Mouse (Mus musculus): ENCODE measurements around the gene Ap2b1.
"Not testable (repeated sequence)": the region's sequence is repeated elsewhere in the genome, so short reads cannot be mapped to it uniquely, and the experiment has no call there.

The Ap2b1 gene

GRCm38 (mm10) chr11:83298225-83299195, at the start of gene Ap2b1:
TSS of gene Ap2b1 (plus strand) at chr11:83299024.
- peak; percentile 91 for DNase-seq (ENCODE audit: extremely low spot score)

- not testable (repeated sequence) for DNase-seq (ENCODE audit: extremely low spot score)
Measured at GRCm38 (mm10) chr11:83257211-83257610, 41.6 kb upstream of the Ap2b1 start.

- no peak for DNase-seq (ENCODE audit: extremely low spot score)
Measured at GRCm38 (mm10) chr11:83262673-83263072, 36.2 kb upstream of the Ap2b1 start.

DNA sequence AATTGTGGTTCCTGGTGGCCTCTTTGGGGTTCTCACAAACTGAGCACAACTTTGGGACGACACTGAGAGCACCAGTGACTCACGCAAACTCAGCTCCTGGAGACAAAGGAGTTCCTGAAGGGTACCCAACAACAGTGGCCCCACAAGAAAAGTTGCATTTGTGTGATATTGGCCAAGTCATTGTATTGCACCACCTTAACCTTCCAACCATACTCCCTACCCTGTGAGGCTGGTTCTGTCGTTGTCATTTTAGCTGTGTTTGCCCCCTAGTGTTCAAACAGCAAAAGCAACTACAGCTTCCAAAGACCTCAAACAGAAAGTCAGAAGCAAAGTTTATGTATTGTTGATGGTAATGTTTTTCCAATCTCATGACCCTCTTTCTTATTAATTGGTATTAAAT, 35.7 kb upstream of the Ap2b1 start:
- no peak for DNase-seq (ENCODE audit: extremely low spot score)

- DNase-seq (ENCODE audit: extremely low spot score), result no peak
Measured at GRCm38 (mm10) chr11:83270842-83271150, 28.0 kb upstream of the Ap2b1 start.

DNA sequence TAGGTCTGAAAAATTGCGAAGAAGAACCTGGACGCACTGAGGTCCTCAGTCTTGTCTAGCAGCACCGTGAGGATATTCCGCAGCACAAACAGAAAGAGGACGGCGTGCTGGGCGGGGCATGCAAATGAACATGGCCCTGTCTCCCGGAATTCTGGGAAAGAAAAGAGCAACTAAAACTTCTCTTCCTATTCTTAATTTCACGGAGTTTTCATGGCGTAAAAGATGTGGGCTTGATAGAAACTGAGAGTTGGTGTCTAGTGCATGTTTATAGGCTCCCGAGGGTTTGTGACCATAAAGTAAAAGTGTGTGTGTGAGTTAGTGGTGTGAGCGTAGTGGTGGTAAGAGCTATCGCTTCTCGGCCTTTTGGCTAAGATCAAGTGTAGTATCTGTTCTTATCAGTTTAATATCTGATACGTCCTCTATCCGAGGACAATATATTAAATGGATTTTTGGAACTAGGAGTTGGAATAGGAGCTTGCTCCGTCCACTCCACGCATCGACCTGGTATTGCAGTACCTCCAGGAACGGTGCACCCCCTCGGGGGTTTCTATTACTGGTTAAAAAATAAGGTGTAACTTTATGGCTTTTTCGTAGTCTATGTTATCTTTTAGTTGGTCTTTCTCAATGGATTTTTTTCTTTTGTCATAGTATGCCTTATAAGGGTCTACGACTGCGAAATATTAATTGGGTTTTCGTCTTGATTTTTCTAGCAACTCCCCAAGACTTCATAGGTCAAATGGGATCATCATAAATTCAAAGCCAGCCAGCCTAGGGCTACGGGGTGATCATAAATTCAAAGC, 27.5 kb upstream of the Ap2b1 start:
- peak; percentile 89 for DNase-seq (ENCODE audit: extremely low spot score)

GRCm38 (mm10) chr11:83271951-83272843, 26.6 kb upstream of the Ap2b1 start:
- no peak for DNase-seq (ENCODE audit: extremely low spot score)

GRCm38 (mm10) chr11:83276251-83276650, 22.6 kb upstream of the Ap2b1 start:
- DNase-seq (ENCODE audit: extremely low spot score), result no peak

DNA sequence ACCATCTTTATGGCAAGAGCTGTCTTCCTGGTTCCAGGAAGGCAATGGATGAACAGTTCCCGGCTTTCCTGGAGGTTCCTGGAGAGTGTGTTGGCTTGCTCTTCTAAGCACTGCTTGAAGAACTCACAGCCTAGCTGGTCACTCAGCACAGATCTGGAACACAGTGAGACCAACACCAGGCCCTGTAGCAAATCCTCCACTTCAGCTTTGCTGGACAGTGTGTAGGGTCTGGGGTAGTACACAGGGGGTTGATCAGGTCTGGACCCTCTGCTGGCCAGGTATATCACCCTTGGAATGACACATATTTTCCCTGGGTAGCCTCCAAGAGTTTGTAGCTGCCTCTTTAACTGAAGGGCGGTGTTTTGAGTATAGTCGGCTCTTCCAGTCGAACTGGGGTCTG, 19.8 kb upstream of the Ap2b1 start:
- no peak for DNase-seq (ENCODE audit: extremely low spot score)

DNA sequence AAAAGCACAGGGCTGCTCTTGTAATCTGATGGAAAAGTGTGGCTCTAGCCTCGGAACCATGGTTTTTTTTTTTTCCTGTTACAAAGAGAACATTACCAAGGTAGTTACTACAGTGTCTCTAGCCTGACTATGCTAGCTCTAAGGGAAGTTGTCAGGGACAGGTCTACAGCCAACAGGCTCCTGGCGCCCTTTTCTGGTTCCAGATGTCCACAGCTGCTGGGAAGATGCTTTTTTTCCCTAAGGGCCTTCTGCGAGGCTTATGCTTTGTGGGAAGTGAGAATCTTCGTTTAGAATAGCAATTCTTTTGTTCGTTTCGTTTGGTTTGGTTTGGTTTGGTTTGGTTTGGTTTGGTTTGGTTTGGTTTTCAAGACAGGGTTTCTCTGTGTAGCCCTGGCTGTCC, 19.1 kb upstream of the Ap2b1 start:
- DNase-seq (ENCODE audit: extremely low spot score), result no peak

DNA sequence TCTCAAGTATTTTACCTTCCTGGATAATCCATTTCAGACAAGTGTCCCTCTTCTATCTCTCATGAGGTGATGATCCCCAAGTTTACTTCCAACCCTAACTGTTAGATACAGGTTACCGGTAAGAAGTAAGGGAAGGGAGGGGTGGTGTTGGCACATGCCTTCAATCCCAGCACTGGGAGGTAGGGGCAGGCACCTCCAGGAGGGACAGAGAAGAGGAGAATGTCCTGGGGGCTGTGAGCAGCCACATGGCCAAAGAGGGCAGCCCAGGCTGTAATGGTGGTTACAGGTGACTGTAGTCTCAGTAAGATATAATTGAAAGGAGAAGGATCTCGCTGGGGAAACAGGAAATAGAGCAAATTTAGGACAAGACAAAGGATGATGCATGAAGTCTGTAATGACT, 16.7 kb upstream of the Ap2b1 start:
- DNase-seq (ENCODE audit: extremely low spot score), result no peak

GRCm38 (mm10) chr11:83285627-83286026, 13.2 kb upstream of the Ap2b1 start:
- DNase-seq (ENCODE audit: extremely low spot score), result no peak

GRCm38 (mm10) chr11:83286566-83286965, 12.3 kb upstream of the Ap2b1 start, which contains the start of gene Slfn14:
TSS of gene Slfn14 (minus strand) at chr11:83286726.
- no peak for DNase-seq (ENCODE audit: extremely low spot score)

GRCm38 (mm10) chr11:83289036-83289435, 9.8 kb upstream of the Ap2b1 start:
- DNase-seq (ENCODE audit: extremely low spot score), result no peak

- DNase-seq (ENCODE audit: extremely low spot score), result no peak
Measured at GRCm38 (mm10) chr11:83289633-83290032, 9.2 kb upstream of the Ap2b1 start.

- peak; percentile 91 for DNase-seq (ENCODE audit: extremely low spot score)
Measured at GRCm38 (mm10) chr11:83291375-83292250, 7.2 kb upstream of the Ap2b1 start.

- DNase-seq (ENCODE audit: extremely low spot score), result no peak
Measured at GRCm38 (mm10) chr11:83292251-83292587, 6.6 kb upstream of the Ap2b1 start.

DNA sequence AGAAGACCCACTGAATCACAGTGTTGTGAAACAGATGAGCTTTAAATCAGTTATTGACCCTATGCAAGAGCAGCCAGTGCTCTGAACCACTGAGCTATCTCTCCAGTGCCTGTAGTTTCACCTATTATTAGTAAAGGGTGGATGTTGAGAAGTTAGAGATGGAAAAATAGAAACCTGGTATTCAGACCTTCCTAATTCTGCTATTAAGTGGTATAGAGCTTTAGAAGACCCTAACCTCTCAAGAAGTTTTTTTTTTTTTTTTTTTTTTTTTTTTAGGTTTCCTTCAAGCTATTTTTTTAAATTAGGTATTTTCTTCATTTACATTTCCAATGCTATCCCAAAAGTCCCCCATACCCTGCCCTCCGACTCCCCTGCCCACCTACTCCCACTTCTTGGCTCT, 5.6 kb upstream of the Ap2b1 start:
- no peak for DNase-seq (ENCODE audit: extremely low spot score)

GRCm38 (mm10) chr11:83294133-83294532, 4.7 kb upstream of the Ap2b1 start:
- no peak for DNase-seq (ENCODE audit: extremely low spot score)

DNA sequence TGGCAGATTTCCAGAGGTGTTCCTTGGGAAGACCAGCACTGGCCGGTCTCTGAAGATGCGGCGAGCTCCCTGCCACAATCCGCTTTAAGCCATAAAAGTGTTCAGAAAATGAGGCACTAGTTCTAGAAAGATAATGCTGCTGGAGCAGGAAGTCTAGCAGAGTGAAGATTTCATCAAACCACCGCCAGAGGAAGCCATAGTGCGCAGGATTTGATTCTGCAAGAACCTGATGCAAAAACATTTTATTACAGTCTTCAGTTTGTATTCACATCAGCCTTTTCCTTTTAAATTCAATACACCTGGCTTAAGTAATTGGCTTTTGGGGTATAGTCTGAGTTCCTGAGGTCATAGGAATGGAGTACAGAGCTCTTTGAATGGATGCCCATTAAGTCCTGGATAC, 1.0 kb upstream of the Ap2b1 start:
- no peak for DNase-seq (ENCODE audit: extremely low spot score)

GRCm38 (mm10) chr11:83299724-83300123, 900 bp downstream of the Ap2b1 start:
- no peak for DNase-seq (ENCODE audit: extremely low spot score)
